Mouse (Mus musculus) embryonic facial prominence, embryonic 10.5 days (tissue): Measurements from ENCODE around the gene Spag6l. TPM values are rescaled to one million over a fixed set of nuclear protein-coding genes. Genes with fewer than 3 reads are reported as not detected.

Experiments used
- DNase-seq: peaks from one replicate; pipeline ENCODE4 v3.0.0-alpha.2; 2017; ENCODE audit warnings: low spot score
- H3K27ac ChIP-seq: fragments of 300-500 bp; sonication (generic); replicated peaks from 2 replicates; pipeline ENCODE4 v1.5.1; 2016; ENCODE audit warnings: mild to moderate bottlenecking
- H3K27me3 ChIP-seq: fragments of 300-500 bp; sonication (generic); replicated peaks from 2 replicates; pipeline ENCODE4 v1.6.1; 2016; ENCODE audit warnings: low read depth, mild to moderate bottlenecking; ENCODE audit not compliant: poor library complexity, severe bottlenecking
- H3K36me3 ChIP-seq: fragments of 300-500 bp; sonication (generic); replicated peaks from 2 replicates; pipeline ENCODE4 v1.6.1; 2016; ENCODE audit warnings: mild to moderate bottlenecking, moderate library complexity
- H3K4me1 ChIP-seq: fragments of 300-500 bp; sonication (generic); 2 replicates; pipeline ENCODE4 v1.6.1; 2016
- H3K4me3 ChIP-seq: fragments of 300-500 bp; sonication (generic); 2 replicates; pipeline ENCODE4 v1.5.1; 2016; ENCODE audit warnings: mild to moderate bottlenecking, moderate library complexity
- H3K9me3 ChIP-seq: fragments of 300-500 bp; sonication (generic); 2 replicates; pipeline ENCODE4 v1.6.1; 2016; ENCODE audit warnings: mild to moderate bottlenecking
- WGBS: fragments of 180-500 bp; shearing (Covaris S2); methylation state at CpG from one replicate; pipeline ENCODE4 v1.1.7; 2016; 5-methylcytosine and 5-hydroxymethylcytosine counted together
- polyA plus RNA-seq: library from polyadenylated mRNA; unstranded; fragments of >200 nt; fragmentation: Nextera tagmentation; extraction: Ambion mirVana; gene quantifications from 2 replicates; pipeline ENCODE4 v1.2.1, GENCODE M21; 2016

The Spag6l gene
- polyA plus RNA-seq, 1 experiment from 2014 or later, result 0.50 TPM

DNA sequence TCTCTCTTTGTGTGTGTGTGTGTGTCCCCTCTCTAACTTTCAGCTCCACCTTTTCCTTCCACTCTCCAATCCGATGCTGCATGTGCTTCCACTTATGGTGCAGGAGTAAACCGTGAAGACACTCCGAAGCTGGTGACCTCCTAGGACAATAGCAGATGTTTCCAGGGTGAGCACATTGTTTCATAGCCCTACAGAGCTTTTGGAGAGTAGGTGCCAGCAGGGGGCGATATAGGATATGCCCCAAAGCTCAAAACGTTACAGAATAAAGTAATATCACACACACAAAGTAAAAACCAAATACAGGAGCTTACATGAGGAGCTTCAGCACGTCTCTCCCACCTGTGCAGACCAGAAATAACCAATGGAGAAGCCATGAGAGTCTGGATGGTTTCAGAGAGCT, 25.6 kb upstream of the Spag6l start:
- no peak overlapping the region for H3K27ac ChIP-seq
- no peaks in the 10 kb centered on the region for H3K27me3 ChIP-seq
- DNase-seq, result peak; percentile 49
- WGBS, result 35% methylated on average over 6 of the region's 6 CpGs
- H3K36me3 ChIP-seq, result no peaks in the 10 kb centered on the region
- no peaks in the 10 kb centered on the region for H3K4me1 ChIP-seq
- H3K4me3 ChIP-seq, result no peak overlapping the region
- 0 out of 2 replicates have a peak, but pooled peaks cover 2% of the 10 kb centered on the region for H3K9me3 ChIP-seq

DNA sequence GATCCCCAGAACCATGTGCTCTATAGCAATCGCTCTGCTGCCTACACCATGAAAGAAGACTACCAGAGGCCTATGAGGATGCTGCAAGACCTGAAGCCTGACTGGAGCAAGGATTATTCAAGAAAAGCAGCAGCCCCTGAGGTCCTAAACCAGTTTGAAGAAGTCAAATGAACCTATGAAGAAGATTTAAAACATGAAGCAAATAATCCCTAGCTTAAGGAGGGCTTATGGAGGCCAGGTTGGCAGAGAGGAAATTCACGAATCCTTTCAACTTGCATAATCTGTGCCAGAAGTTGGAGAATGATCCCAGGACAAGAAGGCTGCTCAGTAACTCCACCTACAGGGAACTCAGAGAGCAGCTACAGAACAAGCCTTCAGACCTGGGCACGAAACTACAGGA, 23.2 kb upstream of the Spag6l start:
- no peak for DNase-seq
- Histone ChIP-seq H3K4me1 (no peaks in the 10 kb centered on the region), H3K27ac (no peak overlapping the region), H3K36me3 (no peaks in the 10 kb centered on the region), H3K27me3 (no peaks in the 10 kb centered on the region), H3K4me3 (no peak overlapping the region), H3K9me3 (0 out of 2 replicates have a peak, but pooled peaks cover 2% of the 10 kb centered on the region)
- WGBS, result 82% methylated on average over 3 of the region's 3 CpGs

DNA sequence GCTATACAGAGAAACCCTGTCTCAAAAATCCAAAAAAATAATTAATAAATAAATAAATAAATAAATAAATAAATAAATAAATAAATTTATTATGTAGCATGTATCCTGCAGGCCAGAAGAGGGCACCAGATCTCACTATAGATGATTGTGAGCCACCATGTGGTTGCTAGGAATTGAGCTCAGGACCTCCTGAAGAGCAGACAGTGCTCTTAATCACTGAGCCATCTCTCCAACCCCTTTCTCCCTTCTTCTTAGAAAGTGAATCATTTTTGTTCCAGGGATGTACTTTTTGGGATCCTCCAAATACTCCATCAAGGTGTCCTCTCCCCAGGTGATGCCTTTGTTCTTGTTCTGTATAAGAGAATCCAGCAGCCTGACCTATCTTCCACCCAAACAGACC, 19.9 kb upstream of the Spag6l start:
- no peaks in the 10 kb centered on the region for H3K36me3 ChIP-seq
- H3K27me3 ChIP-seq, result no peaks in the 10 kb centered on the region
- no peak overlapping the region for H3K27ac ChIP-seq
- no peak for DNase-seq
- H3K9me3 ChIP-seq, result 0 out of 2 replicates have a peak, but pooled peaks cover 2% of the 10 kb centered on the region
- no peaks in the 10 kb centered on the region for H3K4me1 ChIP-seq
- H3K4me3 ChIP-seq, result no peak overlapping the region

DNA sequence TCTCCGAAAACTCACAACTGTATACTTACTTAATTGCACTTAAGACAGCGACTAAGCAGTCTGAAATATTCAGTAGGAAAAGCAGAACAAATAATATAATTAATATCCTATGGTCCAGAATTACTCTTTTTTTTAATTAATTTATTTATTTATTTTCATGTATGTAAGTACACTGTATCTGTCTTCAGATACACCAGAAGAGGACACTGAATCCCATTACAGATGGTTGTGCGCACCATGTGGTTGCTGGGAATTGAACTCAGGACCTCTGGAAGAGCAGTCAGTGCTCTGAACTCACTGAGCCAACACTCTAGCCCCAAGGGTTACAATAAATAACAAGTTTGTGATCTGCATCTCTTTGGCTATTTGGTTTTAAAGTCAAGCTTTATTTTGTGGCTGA, 415 bp upstream of the Spag6l start:
- H3K36me3 ChIP-seq, result no peaks in the 10 kb centered on the region
- peak overlapping the region; percentile 63; the same call in 1 of the 2 replicates for H3K4me3 ChIP-seq
- H3K27ac ChIP-seq, result no peak overlapping the region
- peaks cover 7% of the 10 kb centered on the region; the same call in 1 of the 2 replicates for H3K4me1 ChIP-seq
- DNase-seq, result no peak
- 83% methylated on average over 3 of the region's 3 CpGs for WGBS
- no peaks in the 10 kb centered on the region for H3K9me3 ChIP-seq
- H3K27me3 ChIP-seq, result no peaks in the 10 kb centered on the region

DNA sequence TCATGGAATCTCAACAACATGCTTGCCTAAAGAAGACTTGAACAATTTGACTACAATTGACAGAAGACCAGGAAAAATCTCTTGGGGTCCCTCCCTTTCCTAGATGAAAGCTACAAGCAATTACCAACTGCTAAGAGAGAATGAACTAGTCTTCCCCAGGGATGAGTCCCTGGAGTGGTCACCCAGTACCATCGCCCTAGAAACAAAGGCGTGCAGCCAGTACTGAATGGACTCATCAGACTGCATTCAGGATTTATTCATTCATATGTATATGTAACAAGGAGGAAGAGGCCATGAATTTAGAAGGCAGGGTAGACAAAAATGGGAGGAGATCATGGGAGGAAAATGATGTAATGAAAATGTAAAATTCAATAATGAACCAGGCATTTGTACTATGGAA, 3.0 kb downstream of the Spag6l start:
- Histone ChIP-seq H3K9me3 (no peaks in the 10 kb centered on the region), H3K36me3 (no peaks in the 10 kb centered on the region), H3K4me3 (no peak overlapping the region), H3K27me3 (no peaks in the 10 kb centered on the region), H3K4me1 (peaks cover 7% of the 10 kb centered on the region; the same call in 1 of the 2 replicates), H3K27ac (no peak overlapping the region)
- 93% methylated on average over 2 of the region's 2 CpGs for WGBS
- DNase-seq, result no peak

DNA sequence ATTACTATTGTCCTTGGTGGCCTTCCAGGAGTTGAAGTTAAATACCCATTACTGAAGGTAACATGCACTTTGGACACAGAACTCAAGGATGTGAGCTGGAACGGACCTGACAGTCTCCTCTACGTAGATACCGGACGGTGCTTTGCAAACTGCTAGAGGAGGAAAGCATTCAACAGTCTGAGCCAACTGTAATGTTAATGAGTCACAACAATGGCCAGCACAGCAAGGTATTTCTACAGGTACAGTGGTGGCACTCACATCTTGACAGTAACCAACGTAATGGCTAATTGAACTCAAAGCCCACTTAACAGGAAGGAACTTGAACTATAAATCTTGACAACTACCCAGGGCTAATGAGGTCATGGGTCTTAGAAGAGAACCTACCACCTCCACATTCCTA, 3.8 kb downstream of the Spag6l start:
- Histone ChIP-seq H3K27me3 (no peaks in the 10 kb centered on the region), H3K4me1 (peaks cover 7% of the 10 kb centered on the region; the same call in 1 of the 2 replicates), H3K36me3 (no peaks in the 10 kb centered on the region), H3K9me3 (no peaks in the 10 kb centered on the region), H3K4me3 (no peak overlapping the region), H3K27ac (no peak overlapping the region)
- 37% methylated on average over 5 of the region's 5 CpGs for WGBS
- no peak for DNase-seq

DNA sequence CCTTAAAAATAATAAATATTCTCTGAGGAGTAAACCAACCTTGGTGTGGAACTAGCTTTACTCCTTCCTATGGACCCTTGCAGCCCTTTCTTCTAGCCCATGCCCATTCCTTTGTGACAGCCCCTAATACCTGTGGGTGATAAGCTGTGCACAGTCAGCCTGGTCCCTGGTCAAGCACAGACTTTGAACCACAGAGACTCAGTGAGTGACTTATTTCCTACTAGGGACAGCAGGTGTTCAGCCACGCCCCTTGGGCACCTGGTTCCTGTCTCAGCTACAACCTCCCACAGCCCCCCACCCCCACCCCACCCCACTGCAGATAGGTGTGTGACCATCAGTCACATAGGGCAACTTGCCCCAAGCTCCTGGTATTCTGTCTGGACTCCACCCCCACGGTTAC, 22.9 kb downstream of the Spag6l start:
- no peaks in the 10 kb centered on the region for H3K27me3 ChIP-seq
- H3K36me3 ChIP-seq, result no peaks in the 10 kb centered on the region
- H3K27ac ChIP-seq, result no peak overlapping the region
- H3K4me1 ChIP-seq, result no peaks in the 10 kb centered on the region
- WGBS, result 83% methylated on average over 2 of the region's 2 CpGs
- H3K4me3 ChIP-seq, result no peak overlapping the region
- no peak for DNase-seq
- H3K9me3 ChIP-seq, result no peaks in the 10 kb centered on the region

Other genes with a start within 250 kb of the Spag6l start
- 10.3 and 12.8 TPM in 2 replicates for gene Fgd4, start 228.9 kb downstream of the Spag6l start, polyA plus RNA-seq
- not detected in 2 replicates for gene Olfr19, start 153.1 kb downstream of the Spag6l start, polyA plus RNA-seq
- gene Igll1, start 34.5 kb upstream of the Spag6l start, polyA plus RNA-seq, result 0.29 TPM in 1 of 2 replicates, not detected in the other
- gene Top3b, start 41.3 kb upstream of the Spag6l start, polyA plus RNA-seq, result 71.7 and 78.5 TPM in 2 replicates
- 1.4 and 2.7 TPM in 2 replicates for gene Vpreb1, start 41.4 kb upstream of the Spag6l start, polyA plus RNA-seq
- 33.8 and 35.7 TPM in 2 replicates for gene Ppm1f, start 67.0 kb upstream of the Spag6l start, polyA plus RNA-seq
- gene Mapk1, start 153.9 kb upstream of the Spag6l start, polyA plus RNA-seq, result 141 TPM in 2 replicates
- 89.9 and 95.5 TPM in 2 replicates for gene Ypel1, start 240.2 kb upstream of the Spag6l start, polyA plus RNA-seq